Mouse (Mus musculus): ENCODE measurements around the gene Grik1.
A peak's percentile ranks its signal among the peaks of the same experiment; 100 is the strongest.

The Grik1 gene

GRCm38 (mm10) chr16:88290132-88290772, at the start of gene Grik1:
TSS of gene Grik1 (minus strand) at chr16:88290265.
- peak; percentile 47 for DNase-seq (ENCODE audit: low spot score)

DNA sequence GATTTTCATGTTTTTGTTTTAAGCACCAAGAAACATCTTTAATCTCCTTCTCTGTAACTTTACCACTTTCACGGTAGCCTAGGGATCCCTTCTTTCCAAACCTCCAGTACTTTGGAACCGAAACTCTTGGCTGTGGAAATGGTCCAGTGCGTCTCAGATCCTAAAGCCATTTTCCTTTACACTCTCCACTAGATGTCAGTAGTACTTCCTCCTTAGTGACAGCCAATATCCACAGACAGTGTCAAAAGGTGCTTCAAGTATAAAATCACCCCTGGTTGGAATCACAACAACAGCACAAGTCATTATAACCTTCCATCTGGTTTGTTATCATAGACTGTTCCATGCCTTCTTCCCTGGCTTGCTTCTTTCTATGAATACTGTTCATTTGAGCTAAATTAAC, 4.1 kb upstream of the Grik1 start:
- no peak for DNase-seq (ENCODE audit: low spot score)

DNA sequence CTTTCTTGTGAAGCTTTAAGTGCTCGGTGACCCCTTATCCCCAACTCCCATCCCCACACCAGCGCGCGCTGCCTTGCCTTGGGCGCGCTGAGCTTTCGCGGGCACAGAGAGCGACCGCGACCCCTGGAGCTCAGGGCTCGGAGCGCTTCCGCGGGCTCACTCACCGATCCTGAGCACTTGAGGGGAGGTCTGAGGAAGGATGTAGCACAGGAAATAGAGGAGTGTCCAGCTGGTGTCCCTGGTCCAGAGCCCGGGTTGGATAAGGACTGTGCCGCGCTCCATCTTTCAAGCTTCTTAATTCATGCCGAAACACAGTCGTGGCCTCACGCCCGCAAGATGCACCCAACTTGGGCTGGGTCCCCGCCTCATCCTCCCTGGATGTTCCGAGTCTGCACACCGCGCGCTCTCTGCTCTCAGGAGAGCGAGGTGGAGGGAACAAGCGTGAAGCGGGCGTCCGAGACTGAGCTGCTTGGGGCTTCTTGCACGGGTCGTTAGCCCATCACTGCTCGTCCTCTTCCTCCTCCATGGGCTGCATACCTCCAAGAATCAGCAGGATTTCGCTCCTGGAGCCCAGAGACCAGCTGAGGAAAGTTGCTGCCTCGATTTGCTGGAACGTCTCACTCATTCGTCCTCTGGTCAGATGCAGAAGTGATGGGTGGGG, 514 bp downstream of the Grik1 start:
- DNase-seq (ENCODE audit: low spot score): no peak

- no peak for DNase-seq (ENCODE audit: low spot score)
These were observed 31.7 kb downstream of the Grik1 start for GRCm38 (mm10) chr16:88258407-88258806.

- DNase-seq (ENCODE audit: low spot score): no peak
These were observed 33.0 kb downstream of the Grik1 start for GRCm38 (mm10) chr16:88257072-88257471.

GRCm38 (mm10) chr16:88256101-88256500, 34.0 kb downstream of the Grik1 start:
- no peak for DNase-seq (ENCODE audit: low spot score)

GRCm38 (mm10) chr16:88252676-88253075, 37.4 kb downstream of the Grik1 start:
- DNase-seq (ENCODE audit: low spot score): no peak

DNA sequence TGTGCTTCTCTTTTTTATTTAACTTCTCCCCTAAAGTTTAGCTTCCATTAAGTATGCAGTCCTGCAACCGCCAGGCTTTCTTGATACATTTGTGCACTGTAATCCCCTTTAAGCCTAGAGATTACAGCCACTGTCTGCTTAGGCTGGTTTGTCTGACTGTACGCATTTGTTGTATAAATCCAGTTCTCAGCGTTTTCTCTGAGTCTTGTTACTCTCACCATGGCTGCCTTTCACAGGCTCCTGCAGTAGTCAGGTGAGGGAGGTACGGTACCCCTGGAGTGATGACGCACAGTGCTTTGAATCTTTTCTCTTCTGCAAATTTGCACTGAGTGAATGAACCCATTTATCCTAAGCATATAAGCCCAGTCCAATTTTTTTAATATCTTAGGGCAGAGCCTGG, 39.0 kb downstream of the Grik1 start:
- no peak for DNase-seq (ENCODE audit: low spot score)

- no peak for DNase-seq (ENCODE audit: low spot score)
These were observed 40.2 kb downstream of the Grik1 start for GRCm38 (mm10) chr16:88249825-88250224.

GRCm38 (mm10) chr16:88247586-88247985, 42.5 kb downstream of the Grik1 start:
- no peak for DNase-seq (ENCODE audit: low spot score)

- DNase-seq (ENCODE audit: low spot score): no peak
These were observed 45.4 kb downstream of the Grik1 start for GRCm38 (mm10) chr16:88244658-88245057.

DNA sequence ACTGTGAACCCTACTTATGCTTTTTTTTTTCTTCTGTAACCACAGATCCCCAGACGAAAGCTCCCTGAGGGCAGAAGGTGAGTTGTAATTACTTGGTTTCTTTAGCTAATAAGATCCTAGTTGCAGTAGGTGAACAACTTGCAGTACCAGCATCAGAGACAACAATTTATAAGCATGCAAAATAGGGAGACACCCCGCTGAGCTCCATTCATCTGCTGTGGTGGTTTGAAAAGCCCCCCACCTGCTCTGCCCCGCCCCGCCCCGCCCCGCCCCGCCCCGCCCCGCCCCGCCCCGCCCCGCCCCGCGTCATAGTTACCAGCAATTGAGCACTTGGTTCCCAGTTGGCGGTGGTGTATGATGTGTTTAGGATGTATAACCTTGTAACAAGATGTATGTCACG, 64.4 kb downstream of the Grik1 start:
- DNase-seq (ENCODE audit: low spot score): no peak

- DNase-seq (ENCODE audit: low spot score): no peak
These were observed 68.1 kb downstream of the Grik1 start for GRCm38 (mm10) chr16:88221932-88222331.

GRCm38 (mm10) chr16:88212531-88212930, 77.5 kb downstream of the Grik1 start:
- no peak for DNase-seq (ENCODE audit: low spot score)

- no peak for DNase-seq (ENCODE audit: low spot score)
These were observed 78.2 kb downstream of the Grik1 start for GRCm38 (mm10) chr16:88211852-88212251.

GRCm38 (mm10) chr16:88204400-88204799, 85.7 kb downstream of the Grik1 start:
- DNase-seq (ENCODE audit: low spot score): peak; percentile 76

DNA sequence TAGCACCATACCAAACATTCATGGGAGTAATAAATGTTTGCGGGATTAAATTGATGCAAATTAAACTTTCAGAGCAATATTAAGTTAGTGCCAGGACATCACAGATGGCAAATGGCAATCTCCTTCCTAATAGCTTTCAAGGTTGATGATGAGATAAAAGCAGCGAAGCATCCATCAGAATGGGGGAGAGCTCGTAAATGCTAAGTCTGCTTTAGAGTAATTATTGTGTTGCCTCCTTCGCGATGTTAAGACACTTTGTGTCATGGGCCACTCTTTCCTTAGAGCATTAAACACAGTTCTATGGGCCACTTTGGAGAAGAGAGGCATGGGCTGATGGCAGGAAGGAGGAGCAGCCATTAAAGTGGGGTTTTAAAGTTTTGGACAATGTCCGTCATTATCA, 86.1 kb downstream of the Grik1 start:
- no peak for DNase-seq (ENCODE audit: low spot score)

DNA sequence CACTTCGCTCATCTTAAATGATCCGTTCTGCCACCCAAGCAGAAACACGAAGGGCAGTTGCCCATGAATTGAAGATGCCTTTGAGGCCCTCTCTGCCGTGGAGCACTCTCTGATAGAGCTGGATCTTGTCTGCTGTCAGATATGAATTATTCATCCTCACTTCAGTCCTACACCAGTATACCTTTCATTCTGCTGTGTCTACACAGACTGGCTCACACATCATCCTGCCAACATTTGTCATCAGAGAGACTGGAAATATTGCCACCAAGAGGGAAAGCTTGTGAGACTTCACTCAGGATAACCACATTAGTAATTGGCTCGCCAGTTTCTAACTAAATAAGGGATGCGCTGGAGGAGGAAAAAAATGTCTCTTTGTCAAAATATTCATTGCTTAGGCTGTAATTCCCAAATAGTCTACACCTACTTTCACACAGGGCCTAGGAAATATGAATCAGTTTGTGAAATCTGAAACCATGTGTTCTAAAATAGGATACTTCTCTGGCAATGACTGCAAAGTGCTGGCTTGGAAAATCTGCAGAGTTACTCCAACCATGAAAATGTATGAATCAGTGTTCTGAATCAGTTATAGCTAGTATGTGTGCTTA, 102.5 kb downstream of the Grik1 start:
- no peak for DNase-seq (ENCODE audit: low spot score)

- no peak for DNase-seq (ENCODE audit: low spot score)
These were observed 111.3 kb downstream of the Grik1 start for GRCm38 (mm10) chr16:88178813-88179212.

GRCm38 (mm10) chr16:88177364-88177763, 112.7 kb downstream of the Grik1 start:
- no peak for DNase-seq (ENCODE audit: low spot score)

GRCm38 (mm10) chr16:88174083-88174721, 115.9 kb downstream of the Grik1 start:
- no peak for DNase-seq (ENCODE audit: low spot score)

GRCm38 (mm10) chr16:88166547-88166946, 123.5 kb downstream of the Grik1 start:
- DNase-seq (ENCODE audit: low spot score): no peak

DNA sequence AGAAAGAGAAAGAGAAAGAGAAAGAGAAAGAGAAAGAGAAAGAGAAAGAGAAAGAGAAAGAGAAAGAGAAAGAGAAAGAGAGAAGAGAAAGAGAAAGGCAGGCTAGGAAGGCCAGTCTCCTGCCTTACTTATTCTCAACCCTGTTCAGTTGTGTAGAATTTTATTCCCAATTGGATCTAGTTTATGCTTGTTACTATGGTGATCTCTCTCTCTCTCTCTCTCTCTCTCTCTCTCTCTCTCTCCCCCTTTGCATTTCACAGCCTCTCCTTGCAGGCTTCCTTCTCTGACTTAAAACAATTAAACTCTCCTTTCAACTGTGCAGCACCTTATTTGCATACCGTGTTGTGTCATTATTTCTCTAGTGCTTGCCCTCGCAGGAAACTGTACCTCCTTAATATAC, 147.5 kb downstream of the Grik1 start:
- no peak for DNase-seq (ENCODE audit: low spot score)
